Mouse (Mus musculus) midbrain, postnatal 0 days (tissue): Measurements from ENCODE around the gene Dnajc8. TPM values are rescaled to one million over a fixed set of nuclear protein-coding genes. Genes with fewer than 3 reads are reported as not detected.

ENCODE experiments used
- ATAC-seq: fragments of 200-750 bp; cut with Nextera tagmentation; 2 replicates; pipeline ENCODE4 v1.8.0; 2017; ENCODE audit warnings: moderate number of reproducible peaks, mild to moderate bottlenecking, moderate TSS enrichment, moderate library complexity; ENCODE audit not compliant: low FRiP score
- DNase-seq: peaks from one replicate; pipeline ENCODE4 v3.0.0-alpha.2; 2015; ENCODE audit warnings: low spot score
- H3K27ac ChIP-seq: fragments of 300-500 bp; sonication (generic); 2 replicates; pipeline ENCODE4 v1.5.1; 2014; ENCODE audit warnings: low read depth, mild to moderate bottlenecking, low read length, mixed read lengths
- H3K27me3 ChIP-seq: fragments of 300-500 bp; sonication (generic); 2 replicates; pipeline ENCODE4 v1.6.1; 2014; ENCODE audit warnings: low read length, control low read depth, mixed read lengths; ENCODE audit not compliant: insufficient read depth
- H3K36me3 ChIP-seq: fragments of 300-500 bp; sonication (generic); 2 replicates; pipeline ENCODE4 v1.6.1; 2014; ENCODE audit warnings: low read length, control low read depth, mixed read lengths; ENCODE audit not compliant: insufficient read depth
- H3K4me1 ChIP-seq: fragments of 300-500 bp; sonication (generic); 2 replicates; pipeline ENCODE4 v1.6.1; 2014; ENCODE audit warnings: mild to moderate bottlenecking, control low read depth, antibody characterized with exemption, low read length, mixed read lengths; ENCODE audit not compliant: insufficient read depth
- H3K4me2 ChIP-seq: fragments of 300-500 bp; sonication (generic); 2 replicates; pipeline ENCODE4 v1.6.1; 2014; ENCODE audit warnings: low read depth, mild to moderate bottlenecking, low read length, mixed read lengths; ENCODE audit not compliant: poor library complexity, severe bottlenecking
- H3K4me3 ChIP-seq: fragments of 300-500 bp; sonication (generic); 2 replicates; pipeline ENCODE4 v1.5.1; 2014; ENCODE audit warnings: low read depth, mild to moderate bottlenecking, low read length, moderate library complexity
- H3K9ac ChIP-seq: fragments of 300-500 bp; sonication (generic); replicated peaks from 2 replicates; pipeline ENCODE4 v1.6.1; 2014; ENCODE audit warnings: mild to moderate bottlenecking, low read length, moderate library complexity, mixed read lengths; ENCODE audit not compliant: poor library complexity, severe bottlenecking
- H3K9me3 ChIP-seq: fragments of 300-500 bp; sonication (generic); 2 replicates; pipeline ENCODE4 v1.6.1; 2016; ENCODE audit warnings: low read length, control low read depth
- CTCF ChIP-seq: IDR thresholded peaks from 2 replicates; pipeline ENCODE4 v1.5.1; 2016; ENCODE audit warnings: antibody characterized with exemption, mild to moderate bottlenecking
- WGBS: fragments of 180-500 bp; shearing (Covaris S2); extraction: QIAGEN DNeasy Blood & Tissue Kit; methylation state at CpG from one replicate; pipeline ENCODE4 v1.1.7; 2014; 5-methylcytosine and 5-hydroxymethylcytosine counted together
- polyA plus RNA-seq: library from polyadenylated mRNA; unstranded; fragments of >200 nt; fragmentation: Nextera tagmentation; extraction: Ambion mirVana; gene quantifications from 2 replicates; pipeline ENCODE4 v1.2.1, GENCODE M21; 2015
- total RNA-seq: library from RNA; depleted of rRNA; stranded (reverse); fragments of >200 nt; gene quantifications from 2 replicates; pipeline ENCODE4 v1.2.3, GENCODE M21; 2014

Gene Dnajc8
- total and polyA plus RNA-seq, 2 experiments from 2014 or later, result 101 to 168 TPM

DNA sequence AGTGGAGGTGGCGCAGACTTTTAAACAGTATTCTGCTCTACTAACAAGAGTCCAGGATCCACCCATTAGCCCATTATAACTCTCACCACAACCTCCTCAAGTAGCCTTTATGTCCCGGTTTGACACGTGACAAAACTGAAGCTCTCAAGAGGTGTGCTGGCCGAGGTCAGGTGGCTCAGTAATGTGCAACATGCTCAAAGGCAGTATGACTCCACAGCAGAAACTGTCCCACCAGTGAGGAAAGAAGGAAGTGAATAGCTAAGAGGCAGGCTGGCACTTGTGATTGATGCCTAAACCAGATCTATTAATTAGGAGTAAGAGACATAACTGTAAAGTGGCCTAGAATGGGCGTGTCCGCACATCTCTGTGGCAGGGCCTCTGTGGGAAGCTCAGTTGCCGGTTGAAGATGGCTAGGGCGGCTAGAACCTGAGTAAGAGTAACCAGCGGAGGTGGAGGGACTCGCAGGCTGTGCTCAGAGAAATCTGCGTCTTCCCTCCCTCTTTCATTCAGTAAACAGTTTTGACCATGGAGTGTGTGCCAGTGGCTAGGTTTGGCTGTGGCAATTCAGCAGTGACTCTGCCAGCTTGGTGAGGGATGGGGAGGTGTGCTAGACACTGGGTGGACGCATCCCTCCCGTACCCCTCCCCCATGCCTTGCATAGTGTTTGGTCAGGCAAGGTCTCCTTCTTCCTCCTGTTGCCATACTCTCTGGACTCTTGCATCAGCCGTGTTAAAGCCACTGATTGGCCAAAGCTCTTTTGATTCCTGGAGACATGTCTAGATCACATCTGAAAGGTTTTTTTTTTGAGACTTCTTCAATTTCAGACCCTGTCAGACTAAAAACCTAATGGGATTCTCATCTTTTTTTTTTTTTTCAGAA is 21.7 kb upstream of the Dnajc8 start:
- WGBS, result 35% methylated on average over 14 of the region's 14 CpGs
- Histone ChIP-seq H3K4me1 (no peaks in the 10 kb centered on the region), H3K9ac (no peak overlapping the region), H3K27me3 (no peaks in the 10 kb centered on the region), H3K36me3 (no peaks in the 10 kb centered on the region), H3K27ac (no peak overlapping the region), H3K4me3 (no peak overlapping the region), H3K9me3 (no peaks in the 10 kb centered on the region), H3K4me2 (no peak overlapping the region)
- DNase-seq (no peak), ATAC-seq (no peak)
- no peak for TF ChIP-seq CTCF

DNA sequence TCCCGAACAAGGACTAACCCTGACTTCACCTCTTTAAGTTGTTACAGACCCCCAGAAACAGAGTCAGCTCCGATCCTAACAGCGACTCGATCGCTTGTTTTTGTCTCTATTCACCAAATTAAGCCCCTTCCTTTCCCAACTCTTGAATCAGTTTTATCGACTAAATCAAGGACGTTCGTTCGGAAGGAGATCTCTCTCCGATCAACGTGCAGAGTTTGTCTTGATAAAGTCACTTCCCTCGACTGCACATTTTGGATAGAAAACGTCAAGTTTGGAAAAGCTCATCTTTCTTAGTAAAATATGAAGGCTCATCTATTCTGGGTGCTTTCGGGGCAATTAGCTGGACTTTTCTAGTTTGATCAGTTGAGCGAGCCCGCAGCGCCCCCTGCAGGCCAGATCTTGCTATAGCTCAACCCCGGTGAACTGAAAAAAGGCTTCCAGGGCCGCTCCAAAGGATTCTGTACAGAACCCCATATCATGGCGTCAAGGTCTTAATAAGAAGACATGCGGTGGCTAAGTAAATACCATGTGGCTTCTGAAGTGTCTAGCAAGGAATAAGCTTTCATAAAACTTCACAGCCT is 20.7 kb upstream of the Dnajc8 start:
- 0 out of 2 replicates have a peak, but pooled peaks have one; percentile 15 for ATAC-seq
- Histone ChIP-seq H3K27me3 (no peaks in the 10 kb centered on the region), H3K4me2 (peak overlapping the region; percentile 79), H3K36me3 (no peaks in the 10 kb centered on the region), H3K27ac (peak overlapping the region; percentile 64), H3K9ac (peak overlapping the region; percentile 13; the same call in 1 of the 2 replicates), H3K4me1 (no peaks in the 10 kb centered on the region), H3K9me3 (no peaks in the 10 kb centered on the region), H3K4me3 (peak overlapping the region; percentile 38)
- DNase-seq, result peak; percentile 87
- WGBS, result 1% methylated on average over 21 of the region's 21 CpGs
- peak; percentile 88 for TF ChIP-seq CTCF

DNA sequence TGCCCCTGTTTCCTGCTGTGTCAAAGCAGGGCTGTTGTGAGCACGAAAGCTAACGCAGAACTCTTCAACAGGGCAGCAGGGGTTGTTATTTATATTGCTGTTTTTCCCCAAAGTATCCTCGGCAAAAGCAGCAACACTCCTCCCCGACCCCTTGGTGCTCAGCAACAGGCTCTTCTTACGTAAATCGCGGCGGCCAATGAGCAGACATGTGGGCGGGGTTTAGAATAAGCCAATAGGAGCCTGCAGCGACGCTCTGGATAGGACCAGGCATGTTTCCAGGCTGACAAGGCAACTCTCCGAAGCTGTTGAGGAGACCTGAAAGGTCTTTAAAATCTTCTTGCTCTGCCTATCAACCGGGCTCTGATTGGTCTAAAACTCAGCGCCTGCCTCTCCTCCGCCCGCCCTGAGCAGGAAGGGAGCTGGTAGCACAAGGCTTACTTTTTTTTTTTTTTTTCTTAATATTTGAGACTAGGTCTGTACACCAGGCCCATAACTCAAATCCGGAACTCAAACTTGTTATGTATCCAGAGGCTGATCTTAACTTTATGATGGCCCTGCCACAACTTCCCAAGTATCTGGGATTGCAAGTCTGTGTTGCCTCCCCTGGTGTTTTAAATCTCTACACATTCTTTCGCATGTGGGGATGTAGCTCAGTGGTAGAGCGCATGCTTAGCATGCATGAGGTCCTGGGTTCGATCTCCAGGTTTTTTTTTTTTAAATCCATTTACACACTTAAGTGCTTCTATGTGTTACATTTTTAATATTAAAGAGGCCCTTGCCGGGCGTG is 19.8 kb upstream of the Dnajc8 start:
- 18% methylated on average over 22 of the region's 22 CpGs for WGBS
- Histone ChIP-seq H3K4me2 (peak overlapping the region; percentile 79), H3K27me3 (no peaks in the 10 kb centered on the region), H3K9me3 (no peaks in the 10 kb centered on the region), H3K4me3 (peak overlapping the region; percentile 38), H3K27ac (peak overlapping the region; percentile 64), H3K36me3 (no peaks in the 10 kb centered on the region), H3K9ac (peak overlapping the region; percentile 13; the same call in 1 of the 2 replicates), H3K4me1 (no peaks in the 10 kb centered on the region)
- DNase-seq (peak; percentile 99), ATAC-seq (peak; percentile 93)
- no peak for TF ChIP-seq CTCF

DNA sequence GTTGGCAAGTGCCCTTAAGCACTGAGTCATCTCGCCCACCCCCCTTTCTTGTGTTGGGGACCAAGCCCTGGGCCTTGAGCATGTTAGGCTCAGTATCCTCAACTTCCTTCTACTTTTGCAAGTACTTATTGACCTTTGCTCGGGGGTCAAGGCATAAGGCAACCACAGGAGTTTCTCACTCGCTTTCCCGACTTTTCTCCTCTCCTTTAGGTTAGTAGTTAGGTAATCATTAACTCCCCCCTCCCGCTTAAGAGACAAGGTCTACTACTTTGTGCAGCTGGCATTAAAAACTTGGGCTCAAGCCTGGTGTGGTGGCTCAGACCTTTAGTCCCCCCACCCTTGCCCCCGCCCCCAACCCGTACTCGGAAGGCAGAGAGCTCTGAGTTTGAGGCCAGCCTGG is 17.3 kb upstream of the Dnajc8 start:
- no peaks in the 10 kb centered on the region for H3K36me3 ChIP-seq
- H3K9ac ChIP-seq, result no peak overlapping the region
- no peak for TF ChIP-seq CTCF
- no peaks in the 10 kb centered on the region for H3K27me3 ChIP-seq
- H3K27ac ChIP-seq, result no peak overlapping the region
- H3K4me3 ChIP-seq, result no peak overlapping the region
- no peaks in the 10 kb centered on the region for H3K9me3 ChIP-seq
- H3K4me1 ChIP-seq, result no peaks in the 10 kb centered on the region
- ATAC-seq (no peak), DNase-seq (no peak)
- WGBS, result 87% methylated on average over 8 of the region's 8 CpGs
- H3K4me2 ChIP-seq, result no peak overlapping the region

DNA sequence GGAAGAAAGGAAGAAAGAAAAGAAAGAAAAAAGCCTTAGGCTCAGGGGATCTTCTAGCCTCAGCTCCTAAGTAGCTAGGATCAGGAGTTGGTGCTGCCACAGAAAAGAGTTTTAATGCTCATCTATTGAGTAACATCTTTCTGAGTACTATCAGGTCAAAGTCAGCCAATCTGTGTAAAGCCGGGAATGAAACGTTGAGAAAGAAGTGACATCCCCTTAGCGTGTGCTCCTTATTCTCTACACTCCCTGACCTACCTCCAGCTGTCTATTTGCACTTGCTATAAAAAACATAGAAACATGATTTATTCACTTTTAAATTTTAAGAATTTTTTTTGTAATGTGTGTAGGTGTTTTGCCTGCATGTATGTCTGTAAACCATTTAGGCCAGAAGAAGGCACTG is 16.2 kb upstream of the Dnajc8 start:
- WGBS, result 95% methylated on average over 3 of the region's 3 CpGs

More for the DNA sequence above, 16.2 kb upstream of the Dnajc8 start:
- Histone ChIP-seq H3K27ac (no peak overlapping the region), H3K9me3 (no peaks in the 10 kb centered on the region), H3K4me2 (no peak overlapping the region), H3K36me3 (no peaks in the 10 kb centered on the region), H3K27me3 (no peaks in the 10 kb centered on the region), H3K9ac (no peak overlapping the region), H3K4me3 (no peak overlapping the region), H3K4me1 (no peaks in the 10 kb centered on the region)
- DNase-seq, result no peak
- no peak for TF ChIP-seq CTCF
- no peak for ATAC-seq
